Mouse (Mus musculus) spleen, postnatal 14 days (tissue): ENCODE measurements at regions not wholly inside any gene's neighbourhood (a gene's known extent, or its start where the extent isn't known, plus 50 kb on each side); places are given as distances from the start of the nearest gene placed in this dataset.

Experiments
- DNase-seq, 2 experiments: peaks; one replicate each; pipeline ENCODE4 v3.0.0; 2021 to 2022; ENCODE audit warnings: low spot score in 2 of 2

DNA sequence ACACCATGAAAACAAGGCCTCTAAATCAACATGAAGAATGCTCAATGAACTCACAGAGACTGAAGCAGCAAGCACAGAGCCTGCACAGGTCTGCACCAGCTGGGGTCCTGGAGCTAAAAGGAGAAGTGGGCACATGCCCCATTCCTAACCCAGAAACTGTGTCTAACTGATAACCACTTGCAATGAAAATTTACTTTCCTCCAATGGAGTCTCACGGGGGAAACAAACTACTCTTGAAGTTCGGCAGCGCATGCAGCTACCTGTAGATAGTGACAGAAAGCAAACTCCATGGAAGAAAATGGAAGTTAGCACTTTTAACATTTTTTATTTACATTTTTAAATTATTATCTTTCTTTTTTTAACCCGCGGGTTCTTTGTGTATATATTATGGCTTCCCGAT, 76.8 kb upstream of the Akap6 start:
- no peak for DNase-seq

DNA sequence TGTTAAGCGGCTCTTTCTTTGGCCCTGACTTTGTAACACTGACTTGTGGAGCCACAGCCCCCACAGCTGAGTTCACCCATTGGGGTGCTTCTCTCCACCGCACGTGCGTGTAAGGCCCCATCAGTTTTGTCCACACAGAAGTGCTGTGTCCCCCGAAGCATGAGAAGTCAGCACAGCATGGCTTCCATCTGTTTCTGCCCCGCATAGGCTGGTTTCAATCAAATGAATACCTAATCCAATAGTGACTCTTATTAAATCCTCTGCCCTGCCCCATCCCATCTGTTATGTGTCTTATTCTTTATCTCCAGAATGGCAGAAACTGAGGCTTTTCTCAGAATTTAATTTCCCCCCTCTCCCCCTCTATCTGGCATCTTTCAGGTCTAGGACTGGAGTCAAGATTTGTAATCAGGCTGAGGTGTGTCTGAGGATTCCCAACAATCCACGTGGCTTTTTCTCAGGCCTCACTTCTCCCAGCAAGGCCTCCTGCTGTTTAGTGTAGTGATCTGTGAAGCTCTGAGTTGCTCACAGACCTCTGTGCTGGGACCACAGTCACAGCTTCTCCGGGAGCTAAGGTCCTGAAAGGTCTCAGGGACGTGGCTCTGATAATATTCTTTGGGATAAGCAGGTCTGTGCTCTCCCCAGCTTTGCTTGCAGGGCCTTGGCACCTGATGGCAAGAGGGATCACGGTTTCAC, 75.6 kb upstream of the Akap6 start:
- no peak for DNase-seq

GRCm38 (mm10) chr12:52624871-52625270, 74.3 kb upstream of the Akap6 start:
- DNase-seq: no peak

DNA sequence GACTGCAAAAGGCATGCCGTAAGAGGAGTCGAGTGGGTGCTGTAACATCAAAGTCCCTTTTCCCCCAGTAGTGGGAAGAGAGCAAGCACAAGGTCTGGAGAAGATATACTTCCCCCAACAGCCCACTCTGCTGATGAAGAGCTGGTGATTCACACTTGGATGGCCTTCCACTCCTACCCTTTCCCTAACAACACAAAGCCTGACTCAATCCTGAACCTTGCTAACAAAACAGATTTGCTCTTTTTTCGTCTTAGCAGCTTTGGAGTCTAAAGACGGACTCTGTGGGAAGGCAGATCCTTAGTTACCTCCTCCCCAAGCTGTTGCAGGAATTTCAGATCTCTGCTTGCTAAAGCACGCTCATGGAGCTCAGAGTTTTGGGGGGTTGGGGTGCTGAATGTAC, 70.4 kb upstream of the Akap6 start:
- DNase-seq: no peak

DNA sequence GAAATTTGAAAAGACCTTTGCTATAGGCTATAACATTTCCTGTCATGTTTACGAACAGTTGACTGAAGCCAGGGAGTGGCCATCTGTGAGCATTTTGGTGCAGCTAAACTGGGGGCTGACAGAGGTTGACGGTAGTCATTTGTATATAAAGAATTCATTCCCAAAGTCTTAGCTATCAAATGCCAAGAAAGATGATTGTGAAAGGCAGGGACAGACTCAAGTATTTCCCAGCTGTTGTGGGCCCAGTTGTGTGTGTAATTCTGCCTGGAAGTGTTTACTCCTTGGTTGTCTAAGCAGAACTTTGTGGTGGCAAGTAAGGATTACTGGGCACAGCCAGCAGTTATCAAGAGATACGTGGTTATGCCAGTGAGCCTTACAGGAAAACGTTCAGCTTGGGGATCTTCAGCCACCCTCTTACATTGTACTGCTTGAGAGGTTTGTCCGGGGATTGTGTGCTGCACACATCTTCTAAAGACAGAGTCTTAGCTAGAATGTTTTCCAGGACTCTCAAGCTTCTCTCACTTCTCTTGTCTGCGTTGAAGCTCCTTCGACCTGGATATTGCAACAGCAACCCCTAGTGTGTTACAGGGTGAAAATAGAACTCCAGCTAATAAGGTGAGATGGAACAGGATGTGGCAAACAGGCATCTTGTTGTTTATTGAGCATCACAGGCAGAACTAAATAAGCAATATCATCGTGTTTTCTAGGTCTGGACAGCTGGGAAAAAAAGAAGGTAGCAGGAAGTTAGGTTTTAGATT, 63.9 kb upstream of the Akap6 start:
- no peak for DNase-seq

- DNase-seq: no peak
Observed at GRCm38 (mm10) chr12:52636186-52636881, 62.8 kb upstream of the Akap6 start.

GRCm38 (mm10) chr12:52636920-52637319, 62.3 kb upstream of the Akap6 start:
- no peak for DNase-seq

- DNase-seq: peak in 1 of 2 experiments; percentile 10
Observed at GRCm38 (mm10) chr12:52637506-52638249, 61.5 kb upstream of the Akap6 start.

- no peak for DNase-seq
Observed at GRCm38 (mm10) chr12:52638461-52638860, 60.7 kb upstream of the Akap6 start.

DNA sequence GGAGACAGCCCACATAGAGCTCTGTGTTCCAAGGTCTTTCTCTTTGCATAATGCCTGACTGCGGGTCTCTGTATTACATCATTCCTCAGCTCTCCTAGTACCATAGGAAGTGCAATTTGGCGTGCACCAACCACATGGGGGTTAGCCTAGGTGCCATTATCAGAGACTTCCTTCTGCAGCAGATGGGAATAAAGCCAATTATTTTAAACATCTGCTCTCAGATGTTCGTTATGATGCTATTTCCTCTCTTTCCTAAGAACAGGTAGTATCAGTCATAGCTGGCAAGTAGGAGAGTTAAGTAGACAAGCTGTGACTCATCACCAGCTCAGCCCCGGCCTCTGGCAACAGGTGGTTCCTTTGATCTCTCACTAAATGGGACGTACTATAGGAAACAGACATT, 55.1 kb upstream of the Akap6 start:
- DNase-seq: no peak
